Mouse (Mus musculus): ENCODE measurements around the gene Pde4dip. TPM values are rescaled to one million over a fixed set of nuclear protein-coding genes. Genes with fewer than 3 reads are reported as not detected.

Gene Pde4dip
- polyA plus RNA-seq, 1 experiment from 2014 or later = 27.1 TPM

DNA sequence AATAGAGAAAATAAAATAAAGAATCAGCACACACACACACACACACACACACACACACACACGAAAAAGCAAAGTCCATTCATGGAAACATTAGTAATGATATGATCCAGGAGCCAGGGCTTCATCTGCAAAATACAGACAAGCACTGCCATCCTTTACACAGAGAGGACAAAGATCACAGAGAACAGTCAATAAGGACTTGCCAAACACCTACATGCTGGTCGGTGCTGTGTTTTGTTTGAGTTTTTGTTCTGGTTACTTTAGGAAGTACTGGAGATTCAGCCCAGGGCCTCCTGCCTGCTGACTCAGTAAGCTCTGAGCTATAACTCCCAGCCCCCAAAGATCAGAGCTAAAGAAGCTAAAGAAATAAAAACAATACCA is 43.7 kb downstream of the Pde4dip start:
- H3K4me3 ChIP-seq (ENCODE audit: low read depth, low read length) = no peak overlapping the region
- H3K36me3 ChIP-seq (ENCODE audit: control insufficient read depth, insufficient read depth, low read length) = no peaks in the 10 kb centered on the region
- 65% methylated on average over 2 of the region's 2 CpGs for WGBS
- no peak overlapping the region for H3K4me2 ChIP-seq (replicated peaks; ENCODE audit: low read depth, low read length)
- H3K4me1 ChIP-seq (ENCODE audit: control insufficient read depth, insufficient read depth, low read length) = no peaks in the 10 kb centered on the region
- no peaks in the 10 kb centered on the region for H3K9me3 ChIP-seq (ENCODE audit: control insufficient read depth, low read depth, low read length)
- no peak for ATAC-seq (ENCODE audit: insufficient number of reproducible peaks, insufficient read depth, low FRiP score, low read depth)
- H3K27ac ChIP-seq (ENCODE audit: low read length) = no peak overlapping the region
- H3K27me3 ChIP-seq (ENCODE audit: control insufficient read depth, insufficient read depth, low read length) = no peaks in the 10 kb centered on the region
- H3K9ac ChIP-seq (replicated peaks; ENCODE audit: low read depth, low read length) = no peak overlapping the region

DNA sequence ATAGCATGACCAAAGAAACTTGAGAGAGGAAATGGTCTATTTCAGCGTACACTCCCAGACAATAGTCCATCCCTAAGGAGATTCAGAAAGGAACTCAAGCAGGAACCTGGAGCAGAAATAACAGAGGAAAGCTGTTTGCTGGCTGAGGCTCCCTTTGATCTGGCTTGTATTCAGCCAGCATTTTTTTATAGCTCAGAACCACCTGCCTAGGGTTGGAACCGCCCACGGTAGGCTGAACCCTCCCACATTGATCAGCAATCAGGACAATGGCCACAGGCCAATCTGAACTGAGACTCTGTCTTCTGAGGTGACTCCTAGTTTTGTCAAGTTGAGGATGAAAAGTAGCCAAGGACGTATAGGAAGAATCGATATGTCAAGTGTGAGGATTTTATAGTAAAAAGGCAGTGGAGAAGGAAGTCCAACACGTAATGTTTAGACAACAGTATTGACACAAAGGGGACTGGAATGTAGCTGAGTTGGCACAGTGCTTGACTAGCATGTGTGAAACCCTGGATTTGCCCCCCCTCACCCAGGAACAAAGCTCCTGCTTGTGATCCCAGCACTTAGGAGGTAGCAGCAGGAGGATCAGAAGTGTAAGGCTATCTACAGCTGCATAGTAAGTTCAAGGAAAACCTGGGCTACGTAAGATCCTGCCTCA is 44.2 kb downstream of the Pde4dip start:
- Histone ChIP-seq H3K4me3 (ENCODE audit: low read depth, low read length) (no peak overlapping the region), H3K4me1 (ENCODE audit: control insufficient read depth, insufficient read depth, low read length) (no peaks in the 10 kb centered on the region), H3K9ac (replicated peaks; ENCODE audit: low read depth, low read length) (no peak overlapping the region), H3K4me2 (replicated peaks; ENCODE audit: low read depth, low read length) (no peak overlapping the region), H3K27me3 (ENCODE audit: control insufficient read depth, insufficient read depth, low read length) (no peaks in the 10 kb centered on the region), H3K36me3 (ENCODE audit: control insufficient read depth, insufficient read depth, low read length) (no peaks in the 10 kb centered on the region), H3K9me3 (ENCODE audit: control insufficient read depth, low read depth, low read length) (no peaks in the 10 kb centered on the region), H3K27ac (ENCODE audit: low read length) (no peak overlapping the region)
- peak; percentile 75; the same call in 1 of the 2 replicates for ATAC-seq (ENCODE audit: insufficient number of reproducible peaks, insufficient read depth, low FRiP score, low read depth)
- 67% methylated on average over 7 of the region's 7 CpGs for WGBS

DNA sequence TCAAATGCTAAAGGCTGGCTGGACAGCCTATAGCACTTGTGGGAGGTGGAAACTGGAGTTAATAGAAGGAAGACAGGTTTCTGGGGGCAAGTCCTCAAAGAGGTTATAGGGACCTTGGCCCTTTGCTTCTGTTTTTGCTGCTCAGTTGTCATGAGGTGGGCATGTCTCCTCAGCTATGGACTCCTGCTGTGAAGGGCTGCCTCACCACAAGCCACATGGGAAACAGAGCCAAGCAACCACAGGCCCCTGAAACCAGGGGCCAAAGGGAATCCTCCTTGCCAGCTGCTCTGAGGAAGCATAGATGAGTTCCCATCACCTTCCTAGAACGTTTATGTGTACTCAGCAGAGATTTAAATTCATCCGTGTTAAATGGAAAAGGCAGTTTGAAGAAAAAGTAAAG is 45.9 kb downstream of the Pde4dip start:
- WGBS = 57% methylated on average over 2 of the region's 2 CpGs
- Histone ChIP-seq H3K4me3 (ENCODE audit: low read depth, low read length) (no peak overlapping the region), H3K27ac (ENCODE audit: low read length) (no peak overlapping the region), H3K9me3 (ENCODE audit: control insufficient read depth, low read depth, low read length) (no peaks in the 10 kb centered on the region), H3K4me2 (replicated peaks; ENCODE audit: low read depth, low read length) (no peak overlapping the region), H3K27me3 (ENCODE audit: control insufficient read depth, insufficient read depth, low read length) (no peaks in the 10 kb centered on the region), H3K4me1 (ENCODE audit: control insufficient read depth, insufficient read depth, low read length) (no peaks in the 10 kb centered on the region), H3K36me3 (ENCODE audit: control insufficient read depth, insufficient read depth, low read length) (no peaks in the 10 kb centered on the region), H3K9ac (replicated peaks; ENCODE audit: low read depth, low read length) (no peak overlapping the region)
- no peak for ATAC-seq (ENCODE audit: insufficient number of reproducible peaks, insufficient read depth, low FRiP score, low read depth)

DNA sequence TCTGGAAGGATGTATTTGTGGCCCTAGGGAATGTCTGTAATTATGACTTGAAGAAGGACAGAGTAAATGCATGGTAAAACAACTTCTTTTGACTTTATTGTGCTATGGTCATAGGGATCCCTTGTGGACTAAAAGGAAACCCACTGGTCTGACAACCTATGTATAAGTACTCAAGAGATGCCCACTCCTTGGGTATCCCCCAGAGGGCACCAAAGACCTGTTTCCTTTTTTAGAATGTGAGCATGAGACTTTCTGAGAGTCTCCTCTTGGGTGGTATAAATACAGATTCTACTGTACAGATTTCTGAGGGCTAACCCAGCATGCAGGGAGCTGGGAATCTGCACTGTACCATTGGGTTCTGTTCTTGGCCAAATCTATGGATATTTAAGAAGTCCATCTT is 48.1 kb downstream of the Pde4dip start:
- Histone ChIP-seq H3K27ac (ENCODE audit: low read length) (no peak overlapping the region), H3K4me1 (ENCODE audit: control insufficient read depth, insufficient read depth, low read length) (no peaks in the 10 kb centered on the region), H3K9ac (replicated peaks; ENCODE audit: low read depth, low read length) (no peak overlapping the region), H3K27me3 (ENCODE audit: control insufficient read depth, insufficient read depth, low read length) (no peaks in the 10 kb centered on the region), H3K36me3 (ENCODE audit: control insufficient read depth, insufficient read depth, low read length) (no peaks in the 10 kb centered on the region), H3K4me3 (ENCODE audit: low read depth, low read length) (no peak overlapping the region), H3K4me2 (replicated peaks; ENCODE audit: low read depth, low read length) (no peak overlapping the region), H3K9me3 (ENCODE audit: control insufficient read depth, low read depth, low read length) (no peaks in the 10 kb centered on the region)
- ATAC-seq (ENCODE audit: insufficient number of reproducible peaks, insufficient read depth, low FRiP score, low read depth) = no peak

DNA sequence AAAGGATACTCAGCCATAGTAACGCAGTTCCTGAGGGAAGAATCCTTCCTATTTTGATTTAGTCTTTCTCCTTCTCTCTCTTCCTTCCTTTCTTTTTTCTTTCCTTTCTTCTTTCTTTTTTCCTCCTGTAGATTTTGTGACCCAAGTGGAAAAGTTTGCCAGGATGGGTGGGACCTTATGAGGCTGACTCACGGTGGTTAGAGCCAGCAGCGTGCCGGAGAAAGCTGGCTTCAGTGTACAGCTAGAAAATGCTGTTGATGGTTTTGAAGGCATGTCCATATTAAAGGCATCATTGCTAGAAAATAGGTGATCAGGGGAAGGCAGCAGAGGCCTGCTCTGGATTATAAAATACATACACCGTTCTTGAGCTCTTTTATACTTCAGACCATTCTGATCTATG is 52.6 kb downstream of the Pde4dip start:
- Histone ChIP-seq H3K4me1 (ENCODE audit: control insufficient read depth, insufficient read depth, low read length) (no peaks in the 10 kb centered on the region), H3K27ac (ENCODE audit: low read length) (no peak overlapping the region), H3K9ac (replicated peaks; ENCODE audit: low read depth, low read length) (no peak overlapping the region), H3K9me3 (ENCODE audit: control insufficient read depth, low read depth, low read length) (no peaks in the 10 kb centered on the region), H3K4me2 (replicated peaks; ENCODE audit: low read depth, low read length) (no peak overlapping the region), H3K36me3 (ENCODE audit: control insufficient read depth, insufficient read depth, low read length) (no peaks in the 10 kb centered on the region), H3K4me3 (ENCODE audit: low read depth, low read length) (no peak overlapping the region), H3K27me3 (ENCODE audit: control insufficient read depth, insufficient read depth, low read length) (no peaks in the 10 kb centered on the region)
- WGBS = 92% methylated on average over 5 of the region's 5 CpGs
- no peak for ATAC-seq (ENCODE audit: insufficient number of reproducible peaks, insufficient read depth, low FRiP score, low read depth)

DNA sequence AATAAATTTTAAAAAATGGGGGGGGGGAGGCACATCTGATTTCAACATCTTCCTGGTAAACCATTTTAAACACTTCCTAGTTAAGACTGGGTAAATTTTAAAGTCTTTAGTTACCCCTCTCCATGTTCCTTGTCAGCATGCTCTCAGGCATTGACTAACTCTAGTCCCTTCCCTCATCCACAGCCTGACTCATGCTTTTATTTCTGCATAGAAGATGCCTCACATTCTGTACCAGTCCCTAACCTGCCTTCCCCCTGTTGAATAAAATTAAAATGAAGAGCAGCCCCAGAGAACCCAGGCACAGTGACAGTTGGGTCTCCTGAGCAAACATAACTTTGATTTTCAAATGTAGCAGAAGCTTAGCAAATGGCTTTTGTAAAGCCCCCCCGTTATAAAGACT is 53.9 kb downstream of the Pde4dip start:
- ATAC-seq (ENCODE audit: insufficient number of reproducible peaks, insufficient read depth, low FRiP score, low read depth) = no peak
- H3K4me1 ChIP-seq (ENCODE audit: control insufficient read depth, insufficient read depth, low read length) = no peaks in the 10 kb centered on the region
- H3K36me3 ChIP-seq (ENCODE audit: control insufficient read depth, insufficient read depth, low read length) = no peaks in the 10 kb centered on the region
- H3K4me2 ChIP-seq (replicated peaks; ENCODE audit: low read depth, low read length) = no peak overlapping the region
- H3K27ac ChIP-seq (ENCODE audit: low read length) = no peak overlapping the region
- no peak overlapping the region for H3K4me3 ChIP-seq (ENCODE audit: low read depth, low read length)
- no peaks in the 10 kb centered on the region for H3K9me3 ChIP-seq (ENCODE audit: control insufficient read depth, low read depth, low read length)
- no peak overlapping the region for H3K9ac ChIP-seq (replicated peaks; ENCODE audit: low read depth, low read length)
- 21% methylated on average over 1 of the region's 1 CpGs for WGBS
- no peaks in the 10 kb centered on the region for H3K27me3 ChIP-seq (ENCODE audit: control insufficient read depth, insufficient read depth, low read length)

DNA sequence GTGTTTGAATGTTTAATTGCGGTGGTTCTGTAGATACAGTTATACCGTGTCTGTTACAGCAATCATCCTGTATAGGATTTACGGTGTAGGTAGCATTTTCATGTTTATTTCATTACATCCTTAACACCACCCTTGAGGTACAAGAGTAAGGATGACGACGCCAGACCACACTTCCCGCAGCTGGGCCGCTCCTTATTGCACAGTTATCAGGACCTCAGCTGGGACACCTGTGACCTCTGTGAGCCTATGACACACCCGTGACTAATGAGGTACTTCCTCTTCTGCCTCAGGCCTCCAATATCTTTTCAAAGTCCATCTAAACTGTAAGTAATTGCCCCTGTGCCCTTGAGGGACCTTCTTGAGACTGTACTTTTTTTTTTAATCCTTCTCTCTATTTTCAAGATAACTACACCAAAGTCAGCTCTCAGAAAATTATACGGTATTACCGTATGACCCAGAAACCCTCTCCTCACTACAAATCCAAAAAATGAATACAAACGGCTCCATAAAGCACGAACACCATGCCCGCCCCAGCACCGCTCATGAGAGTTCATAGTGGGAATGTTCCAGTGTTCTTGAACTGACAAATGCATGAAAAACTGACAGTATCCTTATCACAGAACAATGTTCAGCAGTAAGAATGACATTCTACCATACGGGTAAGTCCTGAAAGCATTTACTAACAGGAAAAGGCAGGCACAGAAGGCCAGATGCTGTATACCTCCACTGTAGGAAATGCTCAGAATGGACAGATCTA is 56.8 kb downstream of the Pde4dip start:
- Histone ChIP-seq H3K27ac (ENCODE audit: low read length) (no peak overlapping the region), H3K36me3 (ENCODE audit: control insufficient read depth, insufficient read depth, low read length) (no peaks in the 10 kb centered on the region), H3K9ac (replicated peaks; ENCODE audit: low read depth, low read length) (no peak overlapping the region), H3K4me1 (ENCODE audit: control insufficient read depth, insufficient read depth, low read length) (no peaks in the 10 kb centered on the region), H3K4me2 (replicated peaks; ENCODE audit: low read depth, low read length) (no peak overlapping the region), H3K4me3 (ENCODE audit: low read depth, low read length) (no peak overlapping the region), H3K27me3 (ENCODE audit: control insufficient read depth, insufficient read depth, low read length) (no peaks in the 10 kb centered on the region), H3K9me3 (ENCODE audit: control insufficient read depth, low read depth, low read length) (no peaks in the 10 kb centered on the region)
- 72% methylated on average over 15 of the region's 15 CpGs for WGBS
- no peak for ATAC-seq (ENCODE audit: insufficient number of reproducible peaks, insufficient read depth, low FRiP score, low read depth)

DNA sequence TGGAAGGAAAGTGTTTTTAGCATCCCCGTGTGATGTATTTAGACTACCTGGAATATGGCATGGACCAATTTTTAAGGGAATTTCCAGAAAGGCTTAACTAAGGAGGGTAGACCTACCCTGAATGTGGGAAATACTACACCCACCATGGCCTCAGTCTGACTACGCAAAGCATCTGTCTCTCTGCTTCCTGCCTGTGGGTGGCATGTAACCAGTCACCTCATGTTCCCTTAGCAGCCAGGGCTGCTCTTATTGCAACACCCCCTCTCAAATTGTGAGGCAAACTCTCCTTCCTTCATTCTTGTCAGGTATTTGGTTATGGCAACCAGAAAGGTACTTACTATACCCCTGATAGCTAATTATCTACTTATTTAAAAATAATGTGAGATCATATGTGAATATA is 57.9 kb downstream of the Pde4dip start:
- Histone ChIP-seq H3K9me3 (ENCODE audit: control insufficient read depth, low read depth, low read length) (no peaks in the 10 kb centered on the region), H3K4me2 (replicated peaks; ENCODE audit: low read depth, low read length) (no peak overlapping the region), H3K9ac (replicated peaks; ENCODE audit: low read depth, low read length) (no peak overlapping the region), H3K27me3 (ENCODE audit: control insufficient read depth, insufficient read depth, low read length) (no peaks in the 10 kb centered on the region), H3K4me1 (ENCODE audit: control insufficient read depth, insufficient read depth, low read length) (no peaks in the 10 kb centered on the region), H3K27ac (ENCODE audit: low read length) (no peak overlapping the region), H3K36me3 (ENCODE audit: control insufficient read depth, insufficient read depth, low read length) (no peaks in the 10 kb centered on the region), H3K4me3 (ENCODE audit: low read depth, low read length) (no peak overlapping the region)
- WGBS = 70% methylated on average over 2 of the region's 2 CpGs
- ATAC-seq (ENCODE audit: insufficient number of reproducible peaks, insufficient read depth, low FRiP score, low read depth) = no peak

DNA sequence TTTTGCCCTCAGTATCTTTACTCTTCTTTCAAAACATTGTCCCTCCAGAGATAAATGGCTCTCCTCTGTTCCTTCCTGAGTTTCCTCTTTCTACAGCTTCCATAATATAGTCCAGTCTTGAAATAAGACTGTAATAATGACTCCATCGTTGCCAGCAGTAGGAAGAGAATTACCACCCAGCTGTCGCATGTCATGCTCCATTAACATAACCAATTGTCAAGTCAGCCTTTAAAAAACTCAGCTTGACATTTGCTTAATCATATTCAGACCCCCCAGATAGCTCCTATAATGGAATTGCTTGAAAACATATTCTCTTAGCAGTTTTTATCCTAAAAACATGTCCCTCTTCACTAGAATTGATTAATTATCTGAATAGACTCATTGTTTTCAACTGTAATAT is 58.4 kb downstream of the Pde4dip start:
- Histone ChIP-seq H3K4me3 (ENCODE audit: low read depth, low read length) (no peak overlapping the region), H3K27ac (ENCODE audit: low read length) (no peak overlapping the region), H3K9ac (replicated peaks; ENCODE audit: low read depth, low read length) (no peak overlapping the region), H3K4me1 (ENCODE audit: control insufficient read depth, insufficient read depth, low read length) (no peaks in the 10 kb centered on the region), H3K4me2 (replicated peaks; ENCODE audit: low read depth, low read length) (no peak overlapping the region), H3K9me3 (ENCODE audit: control insufficient read depth, low read depth, low read length) (no peaks in the 10 kb centered on the region), H3K27me3 (ENCODE audit: control insufficient read depth, insufficient read depth, low read length) (no peaks in the 10 kb centered on the region), H3K36me3 (ENCODE audit: control insufficient read depth, insufficient read depth, low read length) (no peaks in the 10 kb centered on the region)
- WGBS = 32% methylated on average over 2 of the region's 2 CpGs
- no peak for ATAC-seq (ENCODE audit: insufficient number of reproducible peaks, insufficient read depth, low FRiP score, low read depth)
